Mouse (Mus musculus) bone marrow macrophage, adult 2 months (primary cell): ENCODE data around the gene Rbbp5.

Source experiments
- CTCF ChIP-seq: IDR thresholded peaks from 2 replicates; pipeline ENCODE4 v1.5.1; 2012; ENCODE audit warnings: low read depth, mild to moderate bottlenecking, low read length, moderate library complexity
- POLR2A ChIP-seq: IDR thresholded peaks from 2 replicates; pipeline ENCODE4 v1.6.1; 2012; ENCODE audit warnings: mild to moderate bottlenecking, low read depth, low read length, borderline replicate concordance

- no peak for TF ChIP-seq CTCF
- TF ChIP-seq POLR2A, result no peak
Observed at GRCm38 (mm10) chr1:132518621-132519020, 41.5 kb downstream of the Rbbp5 start.
